Mouse (Mus musculus) liver, embryonic 14.5 days (tissue): ENCODE measurements at regions not wholly inside any gene's neighbourhood (a gene's known extent, or its start where the extent isn't known, plus 50 kb on each side); places are given as distances from the start of the nearest gene placed in this dataset.

Experiments
- CTCF ChIP-seq: IDR thresholded peaks from 2 replicates; pipeline ENCODE4 v1.5.1; 2016; ENCODE audit warnings: antibody characterized with exemption, low read depth, control low read depth
- EP300 ChIP-seq: IDR thresholded peaks from 2 replicates; pipeline ENCODE4 v1.6.1; 2016; ENCODE audit warnings: antibody characterized with exemption, low read depth

DNA sequence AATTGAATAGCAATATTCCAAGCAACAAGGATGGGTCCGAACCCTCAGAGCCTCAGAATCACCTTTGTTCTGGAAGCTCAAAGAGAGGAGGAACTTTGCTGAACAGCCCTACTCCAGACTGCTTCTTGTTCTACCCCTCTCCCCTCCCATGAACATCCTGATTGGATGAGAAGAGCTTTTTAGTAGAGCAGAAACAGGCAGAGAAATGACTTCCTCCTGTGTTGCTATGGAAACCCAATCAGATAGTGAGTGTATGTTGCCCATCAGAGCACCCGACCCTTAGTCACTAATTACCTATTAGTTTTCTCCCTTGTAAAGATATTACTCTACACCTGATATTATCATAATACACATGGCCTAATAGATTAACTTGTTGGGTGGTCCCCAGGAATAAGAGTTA is 469.4 kb upstream of the Rgma start:
- TF ChIP-seq CTCF (no peak), EP300 (no peak)
